Mouse (Mus musculus): ENCODE measurements around the gene Tmc2.

- TF ChIP-seq CTCF (IDR thresholded peaks at IDR 0.05; ENCODE audit: insufficient read depth, low read depth, low read length) (no peak), POLR2A (IDR thresholded peaks at IDR 0.05; ENCODE audit: insufficient read depth, low read depth, low read length) (no peak)
These were observed 84.7 kb downstream of the Tmc2 start for GRCm38 (mm10) chr2:130279600-130280091.

All from olfactory bulb, adult 2 months (tissue).